Mouse (Mus musculus): ENCODE results near the gene Zfp352. TPM values are rescaled to one million over a fixed set of nuclear protein-coding genes. Genes with fewer than 3 reads are reported as not detected.
"Not testable (repeated sequence)": the region's sequence is repeated elsewhere in the genome, so short reads cannot be mapped to it uniquely, and the experiment has no call there.

The Zfp352 gene
- total RNA-seq (2021): not detected

- no peak for DNase-seq (ENCODE audit: extremely low spot score in 1 of 2, low spot score in 1 of 2)
These were observed at the start of gene Zfp352 for GRCm38 (mm10) chr4:90218520-90218919. TSS of gene Zfp352 (plus strand) at chr4:90218820.

GRCm38 (mm10) chr4:90170890-90171483 lies 47.6 kb upstream of the Zfp352 start:
- DNase-seq (ENCODE audit: extremely low spot score in 1 of 2, low spot score in 1 of 2): no peak

GRCm38 (mm10) chr4:90174036-90174435 lies 44.6 kb upstream of the Zfp352 start:
- DNase-seq (ENCODE audit: extremely low spot score in 1 of 2, low spot score in 1 of 2): no peak

- DNase-seq (ENCODE audit: extremely low spot score in 1 of 2, low spot score in 1 of 2): no peak
These were observed 15.2 kb upstream of the Zfp352 start for GRCm38 (mm10) chr4:90203421-90203820.

GRCm38 (mm10) chr4:90211475-90211874 lies 7.1 kb upstream of the Zfp352 start:
- no peak for DNase-seq (ENCODE audit: extremely low spot score in 1 of 2, low spot score in 1 of 2)

- DNase-seq (ENCODE audit: extremely low spot score in 1 of 2, low spot score in 1 of 2): no peak
These were observed 6.5 kb upstream of the Zfp352 start for GRCm38 (mm10) chr4:90212076-90212475.

GRCm38 (mm10) chr4:90235646-90236045 lies 17.0 kb downstream of the Zfp352 start:
- not testable (repeated sequence) for DNase-seq (ENCODE audit: extremely low spot score in 1 of 2, low spot score in 1 of 2)

GRCm38 (mm10) chr4:90269781-90270180 lies 51.2 kb downstream of the Zfp352 start:
- no peak for DNase-seq (ENCODE audit: extremely low spot score in 1 of 2, low spot score in 1 of 2)
